Comparison of ENCODE assay signal across 8 mouse cellular contexts in genomic region chr2:125672568-125672956, GRCm38 (mm10). TPM values are rescaled to one million over a fixed set of nuclear protein-coding genes. Genes with fewer than 3 reads are reported as not detected.
DNase-seq lines count a peak whose midpoint lies in the region; ATAC-seq and TF ChIP-seq lines count a peak whose summit lies in the region.

No protein-coding gene starts in this region.

- no peak for DNase-seq in heart, adult 18-20 months
- no peak for DNase-seq in right cerebral cortex, postnatal 4 days
- DNase-seq in layer of hippocampus, adult 9-11 months = no peak

- no peaks in the 10 kb centered on the region for H3K36me3 ChIP-seq in heart, embryonic 16.5 days (ENCODE audit: control insufficient read depth, insufficient read depth)
- H3K36me3 ChIP-seq in ES-Bruce4 (ENCODE audit: control insufficient read depth, insufficient read depth, low read length, poor library complexity, severe bottlenecking) = no peaks in the 10 kb centered on the region
- no peaks in the 10 kb centered on the region for H3K36me3 ChIP-seq in embryonic facial prominence, embryonic 15.5 days
- H3K36me3 ChIP-seq in intestine, postnatal 0 days (ENCODE audit: control insufficient read depth, insufficient read depth) = no peaks in the 10 kb centered on the region
- no peaks in the 10 kb centered on the region for H3K36me3 ChIP-seq in midbrain, embryonic 15.5 days (replicated peaks)

- no peaks in the 10 kb centered on the region for H3K9me3 ChIP-seq in heart, embryonic 16.5 days (replicated peaks; ENCODE audit: control insufficient read depth, low read length)
- H3K9me3 ChIP-seq in ES-Bruce4 (replicated peaks; ENCODE audit: control insufficient read depth, insufficient read depth, low read length, poor library complexity, severe bottlenecking) = peaks cover 12% of the 10 kb centered on the region
- no peaks in the 10 kb centered on the region for H3K9me3 ChIP-seq in embryonic facial prominence, embryonic 15.5 days (replicated peaks)
- no peaks in the 10 kb centered on the region for H3K9me3 ChIP-seq in intestine, postnatal 0 days (ENCODE audit: control insufficient read depth)
- no peaks in the 10 kb centered on the region for H3K9me3 ChIP-seq in midbrain, embryonic 15.5 days

- 31% methylated on average over 8 of the region's 20 CpGs for WGBS in heart, embryonic 16.5 days
- WGBS in embryonic facial prominence, embryonic 15.5 days = 16% methylated on average over 11 of the region's 20 CpGs
- 30% methylated on average over 8 of the region's 20 CpGs for WGBS in intestine, postnatal 0 days
- WGBS in midbrain, embryonic 15.5 days = 29% methylated on average over 8 of the region's 20 CpGs

- no peak for TF ChIP-seq EP300 in ES-Bruce4 (IDR thresholded peaks at IDR 0.05; ENCODE audit: insufficient read depth, low read depth, low read length)

- TF ChIP-seq CTCF in ES-Bruce4 (IDR thresholded peaks at IDR 0.05; ENCODE audit: low read depth, low read length) = no peak
- TF ChIP-seq CTCF in intestine, postnatal 0 days (IDR thresholded peaks at IDR 0.05; ENCODE audit: low read depth) = no peak

- H3K27ac ChIP-seq in heart, embryonic 16.5 days (ENCODE audit: low read length) = peak overlapping the region; percentile 86
- no peak overlapping the region for H3K27ac ChIP-seq in ES-Bruce4 (ENCODE audit: insufficient read depth, low read length)
- peak overlapping the region; percentile 96 for H3K27ac ChIP-seq in embryonic facial prominence, embryonic 15.5 days (replicated peaks)
- no peak overlapping the region for H3K27ac ChIP-seq in intestine, postnatal 0 days (ENCODE audit: low read depth, low read length)
- peak overlapping the region; percentile 98 for H3K27ac ChIP-seq in midbrain, embryonic 15.5 days

- H3K9ac ChIP-seq in heart, embryonic 16.5 days (ENCODE audit: low read length) = peak overlapping the region; percentile 80
- H3K9ac ChIP-seq in ES-Bruce4 (ENCODE audit: low read depth, poor library complexity, severe bottlenecking) = peak overlapping the region; percentile 62; the same call in 1 of the 2 replicates
- H3K9ac ChIP-seq in embryonic facial prominence, embryonic 15.5 days = peak overlapping the region; percentile 68; the same call in 1 of the 2 replicates
- peak overlapping the region; percentile 73; the same call in 1 of the 2 replicates for H3K9ac ChIP-seq in intestine, postnatal 0 days (ENCODE audit: low read depth, low read length)
- H3K9ac ChIP-seq in midbrain, embryonic 15.5 days = peak overlapping the region; percentile 59

- peaks cover 8% of the 10 kb centered on the region for H3K4me1 ChIP-seq in heart, embryonic 16.5 days (ENCODE audit: control insufficient read depth, insufficient read depth, low read length)
- no peaks in the 10 kb centered on the region for H3K4me1 ChIP-seq in ES-Bruce4 (ENCODE audit: control insufficient read depth, insufficient read depth, low read length)
- H3K4me1 ChIP-seq in embryonic facial prominence, embryonic 15.5 days = peaks cover 12% of the 10 kb centered on the region
- H3K4me1 ChIP-seq in intestine, postnatal 0 days (replicated peaks; ENCODE audit: control insufficient read depth, insufficient read depth, low read length) = no peaks in the 10 kb centered on the region
- peaks cover 11% of the 10 kb centered on the region for H3K4me1 ChIP-seq in midbrain, embryonic 15.5 days

- peak overlapping the region; percentile 78 for H3K4me2 ChIP-seq in heart, embryonic 16.5 days (ENCODE audit: low read depth, low read length)
- peak overlapping the region; percentile 57 for H3K4me2 ChIP-seq in embryonic facial prominence, embryonic 15.5 days (replicated peaks)
- H3K4me2 ChIP-seq in intestine, postnatal 0 days (replicated peaks; ENCODE audit: low read depth) = peak overlapping the region; percentile 95
- peak overlapping the region; percentile 64 for H3K4me2 ChIP-seq in midbrain, embryonic 15.5 days

- no peak for TF ChIP-seq POLR2A in ES-Bruce4 (IDR thresholded peaks at IDR 0.05; ENCODE audit: insufficient read depth, low read length)

- no peaks in the 10 kb centered on the region for H3K27me3 ChIP-seq in heart, embryonic 16.5 days (ENCODE audit: control insufficient read depth, insufficient read depth, low read length)
- no peaks in the 10 kb centered on the region; the same call in 1 of the 2 replicates for H3K27me3 ChIP-seq in ES-Bruce4 (ENCODE audit: control insufficient read depth, insufficient read depth, low read length, poor library complexity, severe bottlenecking)
- no peaks in the 10 kb centered on the region for H3K27me3 ChIP-seq in embryonic facial prominence, embryonic 15.5 days
- no peaks in the 10 kb centered on the region for H3K27me3 ChIP-seq in intestine, postnatal 0 days (replicated peaks; ENCODE audit: control insufficient read depth, insufficient read depth, low read length)
- H3K27me3 ChIP-seq in midbrain, embryonic 15.5 days (replicated peaks) = no peaks in the 10 kb centered on the region

- peak overlapping the region; percentile 71 for H3K4me3 ChIP-seq in heart, embryonic 16.5 days (ENCODE audit: low read length)
- peak overlapping the region; percentile 66 for H3K4me3 ChIP-seq in ES-Bruce4 (ENCODE audit: low read depth, low read length)
- peak overlapping the region; percentile 77 for H3K4me3 ChIP-seq in embryonic facial prominence, embryonic 15.5 days (replicated peaks)
- peak overlapping the region; percentile 76 for H3K4me3 ChIP-seq in intestine, postnatal 0 days (ENCODE audit: low read depth, low read length)
- H3K4me3 ChIP-seq in midbrain, embryonic 15.5 days = peak overlapping the region; percentile 81

- peak; percentile 35; the same call in 1 of the 2 replicates for ATAC-seq in heart, embryonic 16.5 days (replicated peaks; ENCODE audit: extremely low read depth, insufficient read depth, low FRiP score)
- no peak for ATAC-seq in embryonic facial prominence, embryonic 15.5 days (ENCODE audit: insufficient number of reproducible peaks, low FRiP score, low TSS enrichment, low read depth)
- peak; percentile 24; the same call in 1 of the 2 replicates for ATAC-seq in intestine, postnatal 0 days
- ATAC-seq in midbrain, embryonic 15.5 days (replicated peaks) = no peak; the same call in 1 of the 2 replicates

RNA-seq across cellular contexts. Expression of gene Eid1, which starts 0.3 kb away (rescaled TPM):
- polyA plus RNA-seq in heart, embryonic 16.5 days (2015; fragmentation: Nextera tagmentation; extraction: Ambion mirVana) = 112 and 128 TPM in 2 replicates
- 10 to 100 TPM; 48.8 to 51.8 TPM for total RNA-seq in heart, adult 18-20 months (2021)
- polyA plus RNA-seq in ES-Bruce4 (2011; ENCODE audit: insufficient read depth, insufficient read length, low read depth, missing spikeins) = 14.7 and 15.2 TPM in 2 replicates
- 227 and 241 TPM in 2 replicates for polyA plus RNA-seq in embryonic facial prominence, embryonic 15.5 days (2015; fragmentation: Nextera tagmentation; extraction: Ambion mirVana)
- 64.3 and 67.4 TPM in 2 replicates for polyA plus RNA-seq in intestine, postnatal 0 days (2015; fragmentation: Nextera tagmentation; extraction: Ambion mirVana)
- 376 and 397 TPM in 2 replicates for polyA plus RNA-seq in midbrain, embryonic 15.5 days (2015; fragmentation: Nextera tagmentation; extraction: Ambion mirVana)

RNA-seq across cellular contexts. Expression of gene Cep152, which starts 47.6 kb away (rescaled TPM):
- polyA plus RNA-seq in heart, embryonic 16.5 days (2015; fragmentation: Nextera tagmentation; extraction: Ambion mirVana) = 4.2 and 4.7 TPM in 2 replicates
- 1 to 10 TPM; 1.4 to 1.5 TPM for total RNA-seq in heart, adult 18-20 months (2021)
- 9.2 and 9.7 TPM in 2 replicates for polyA plus RNA-seq in ES-Bruce4 (2011; ENCODE audit: insufficient read depth, insufficient read length, low read depth, missing spikeins)
- polyA plus RNA-seq in embryonic facial prominence, embryonic 15.5 days (2015; fragmentation: Nextera tagmentation; extraction: Ambion mirVana) = 7.3 and 8.3 TPM in 2 replicates
- 0.98 and 1.3 TPM in 2 replicates for polyA plus RNA-seq in intestine, postnatal 0 days (2015; fragmentation: Nextera tagmentation; extraction: Ambion mirVana)
- polyA plus RNA-seq in midbrain, embryonic 15.5 days (2015; fragmentation: Nextera tagmentation; extraction: Ambion mirVana) = 2.8 and 3.0 TPM in 2 replicates

RNA-seq across cellular contexts. Expression of gene Shc4, which starts 51.4 kb away (rescaled TPM):
- 1.3 and 1.7 TPM in 2 replicates for polyA plus RNA-seq in heart, embryonic 16.5 days (2015; fragmentation: Nextera tagmentation; extraction: Ambion mirVana)
- under 1 TPM; 0.51 to 0.67 TPM for total RNA-seq in heart, adult 18-20 months (2021)
- 0.32 and 0.42 TPM in 2 replicates for polyA plus RNA-seq in ES-Bruce4 (2011; ENCODE audit: insufficient read depth, insufficient read length, low read depth, missing spikeins)
- polyA plus RNA-seq in embryonic facial prominence, embryonic 15.5 days (2015; fragmentation: Nextera tagmentation; extraction: Ambion mirVana) = 3.1 and 3.2 TPM in 2 replicates
- polyA plus RNA-seq in intestine, postnatal 0 days (2015; fragmentation: Nextera tagmentation; extraction: Ambion mirVana) = 0.61 and 0.65 TPM in 2 replicates
- 3.6 and 3.7 TPM in 2 replicates for polyA plus RNA-seq in midbrain, embryonic 15.5 days (2015; fragmentation: Nextera tagmentation; extraction: Ambion mirVana)

Comparison
In these comparisons a context has a peak if more than half of its experiments do, and no peak if none do; other contexts are left out.
1. ATAC-seq: peak in heart, embryonic 16.5 days (single experiment) and intestine, postnatal 0 days (single experiment); none in embryonic facial prominence, embryonic 15.5 days (single experiment) and midbrain, embryonic 15.5 days (single experiment).
2. H3K27ac ChIP-seq: peak in heart, embryonic 16.5 days (single experiment), embryonic facial prominence, embryonic 15.5 days (single experiment) and midbrain, embryonic 15.5 days (single experiment); none in ES-Bruce4 (single experiment) and intestine, postnatal 0 days (single experiment).
3. Peak in every context shown above with its lines, with median percentiles within 50 percentile points of each other: H3K4me2 ChIP-seq, H3K4me3 ChIP-seq and H3K9ac ChIP-seq.